Mouse (Mus musculus) c-Kit-positive CD71-negative TER-119-negative erythroid progenitor cells, embryonic 14.5 days (primary cell): ENCODE measurements around the gene Gsdma3.
A peak's percentile ranks its signal among the peaks of the same experiment; 100 is the strongest.
"Not testable (repeated sequence)": the region's sequence is repeated elsewhere in the genome, so short reads cannot be mapped to it uniquely, and the experiment has no call there.

Experiments
- DNase-seq: peaks from one replicate; pipeline ENCODE4 v3.0.0-alpha.2; 2013; ENCODE audit warnings: low read depth

Gsdma3 gene

GRCm38 (mm10) chr11:98668984-98669383 lies 42.8 kb downstream of the Gsdma3 start:
- DNase-seq, result no peak

- DNase-seq, result no peak
Measured at GRCm38 (mm10) chr11:98671284-98671815, 45.2 kb downstream of the Gsdma3 start.

GRCm38 (mm10) chr11:98671857-98672256 lies 45.7 kb downstream of the Gsdma3 start:
- no peak for DNase-seq

- DNase-seq, result no peak
Measured at GRCm38 (mm10) chr11:98672482-98672881, 46.3 kb downstream of the Gsdma3 start.

- peak; percentile 34 for DNase-seq
Measured at GRCm38 (mm10) chr11:98673136-98673535, 47.0 kb downstream of the Gsdma3 start.

- DNase-seq, result no peak
Measured at GRCm38 (mm10) chr11:98675829-98676363, 49.7 kb downstream of the Gsdma3 start.

GRCm38 (mm10) chr11:98680023-98680422 lies 53.9 kb downstream of the Gsdma3 start:
- no peak for DNase-seq

- DNase-seq, result not testable (repeated sequence)
Measured at GRCm38 (mm10) chr11:98680595-98680994, 54.4 kb downstream of the Gsdma3 start.

GRCm38 (mm10) chr11:98681186-98681585 lies 55.0 kb downstream of the Gsdma3 start:
- DNase-seq, result no peak

- peak; percentile 97 for DNase-seq
Measured at GRCm38 (mm10) chr11:98681786-98682745, 55.9 kb downstream of the Gsdma3 start, which contains the start of gene Psmd3. Psmd3 (plus strand) TSS chr11:98682554.

GRCm38 (mm10) chr11:98682811-98683210 lies 56.7 kb downstream of the Gsdma3 start:
- no peak for DNase-seq

- no peak for DNase-seq
Measured at GRCm38 (mm10) chr11:98685642-98686041, 59.5 kb downstream of the Gsdma3 start.

GRCm38 (mm10) chr11:98686976-98687375 lies 60.8 kb downstream of the Gsdma3 start:
- no peak for DNase-seq
